Mouse (Mus musculus) frontal cortex, postnatal 10 days (tissue): ENCODE data around the gene Crb3.
"Not testable (repeated sequence)": the region's sequence is repeated elsewhere in the genome, so short reads cannot be mapped to it uniquely, and the experiment has no call there.

ENCODE experiments used
- DNase-seq, 2 experiments: peaks; one replicate each; pipeline ENCODE4 v3.0.0; 2022; ENCODE audit warnings: low spot score in 2 of 2, mixed read lengths in 1 of 2

Gene Crb3

GRCm38 (mm10) chr17:57058891-57059485 is at the start of gene Crb3:
TSS of gene Crb3 (plus strand) at chr17:57059105.
- DNase-seq, result peak in 1 of 2 experiments; percentile 34

- no peak for DNase-seq
Observed at GRCm38 (mm10) chr17:57010911-57011235, 48.0 kb upstream of the Crb3 start.

GRCm38 (mm10) chr17:57011236-57012141 is 47.4 kb upstream of the Crb3 start, which contains the start of the genes Gtf2f1 and Gm17949:
TSS of gene Gtf2f1 (minus strand) at chr17:57011288.
TSS of gene Gm17949 (plus strand) at chr17:57011469.
- peak; percentile 94 for DNase-seq

GRCm38 (mm10) chr17:57012245-57012795 is 46.6 kb upstream of the Crb3 start:
- DNase-seq, result no peak

GRCm38 (mm10) chr17:57019693-57020092 is 39.2 kb upstream of the Crb3 start:
- no peak for DNase-seq

GRCm38 (mm10) chr17:57020960-57021359 is 37.9 kb upstream of the Crb3 start:
- no peak for DNase-seq

- DNase-seq, result no peak
Observed at GRCm38 (mm10) chr17:57027471-57027870, 31.4 kb upstream of the Crb3 start.

GRCm38 (mm10) chr17:57029691-57030090 is 29.2 kb upstream of the Crb3 start:
- no peak for DNase-seq

GRCm38 (mm10) chr17:57030931-57031660 is 27.8 kb upstream of the Crb3 start, which contains the start of gene Khsrp:
TSS of gene Khsrp (minus strand) at chr17:57031522.
- peak in 1 of 2 experiments; percentile 46 for DNase-seq

GRCm38 (mm10) chr17:57031661-57032420 is 27.1 kb upstream of the Crb3 start:
- peak; percentile 100 for DNase-seq

GRCm38 (mm10) chr17:57032854-57033253 is 26.1 kb upstream of the Crb3 start:
- no peak for DNase-seq

- DNase-seq, result no peak
Observed at GRCm38 (mm10) chr17:57038978-57039377, 19.9 kb upstream of the Crb3 start.

- DNase-seq, result no peak
Observed at GRCm38 (mm10) chr17:57041554-57041953, 17.4 kb upstream of the Crb3 start, which contains the start of gene Slc25a41. TSS of gene Slc25a41 (minus strand) at chr17:57041654.

GRCm38 (mm10) chr17:57047406-57047805 is 11.5 kb upstream of the Crb3 start:
- no peak for DNase-seq

GRCm38 (mm10) chr17:57048816-57049215 is 10.1 kb upstream of the Crb3 start:
- no peak for DNase-seq

GRCm38 (mm10) chr17:57051679-57052078 is 7.2 kb upstream of the Crb3 start:
- not testable (repeated sequence) for DNase-seq

- DNase-seq, result no peak
Observed at GRCm38 (mm10) chr17:57056246-57056645, 2.7 kb upstream of the Crb3 start.

GRCm38 (mm10) chr17:57059486-57059977 is 627 bp downstream of the Crb3 start, which contains the start of gene Slc25a23:
TSS of gene Slc25a23 (minus strand) at chr17:57059863.
- DNase-seq, result peak; percentile 79 to 81

GRCm38 (mm10) chr17:57060231-57060801 is 1.4 kb downstream of the Crb3 start:
- peak; percentile 92 to 94 for DNase-seq

- no peak for DNase-seq
Observed at GRCm38 (mm10) chr17:57061069-57061468, 2.2 kb downstream of the Crb3 start.
